Mouse (Mus musculus) gastrocnemius, adult 2 months (tissue): ENCODE data around the gene Cers1. TPM values are rescaled to one million over a fixed set of nuclear protein-coding genes. Genes with fewer than 3 reads are reported as not detected.

Experiments used
- DNase-seq: peaks from one replicate; pipeline ENCODE4 v3.0.0; 2022
- H3K27ac ChIP-seq: fragments of 200-600 bp; 2 replicates; pipeline ENCODE4 v1.8.1; 2022; ENCODE audit warnings: mild to moderate bottlenecking
- H3K4me3 ChIP-seq: fragments of 200-600 bp; 2 replicates; pipeline ENCODE4 v1.8.1; 2022; ENCODE audit warnings: mild to moderate bottlenecking, moderate library complexity
- CTCF ChIP-seq: fragments of 200-600 bp; IDR thresholded peaks from 2 replicates; pipeline ENCODE4 v1.8.1; 2022; ENCODE audit warnings: antibody characterized with exemption, mild to moderate bottlenecking, moderate library complexity
- intact Hi-C: fragments of 180-260 bp; cut with DNase I; formaldehyde crosslinking; loops from one replicate; pipeline ENCODE4 v1.15.1; 2025
- total RNA-seq, 2 experiments: library from RNA; stranded (reverse); gene quantifications; 2 replicates each; pipeline ENCODE4 v1.2.3; 2021

The Cers1 gene
- total RNA-seq, 2 experiments from 2014 or later, result 14.0 to 23.3 TPM

DNA sequence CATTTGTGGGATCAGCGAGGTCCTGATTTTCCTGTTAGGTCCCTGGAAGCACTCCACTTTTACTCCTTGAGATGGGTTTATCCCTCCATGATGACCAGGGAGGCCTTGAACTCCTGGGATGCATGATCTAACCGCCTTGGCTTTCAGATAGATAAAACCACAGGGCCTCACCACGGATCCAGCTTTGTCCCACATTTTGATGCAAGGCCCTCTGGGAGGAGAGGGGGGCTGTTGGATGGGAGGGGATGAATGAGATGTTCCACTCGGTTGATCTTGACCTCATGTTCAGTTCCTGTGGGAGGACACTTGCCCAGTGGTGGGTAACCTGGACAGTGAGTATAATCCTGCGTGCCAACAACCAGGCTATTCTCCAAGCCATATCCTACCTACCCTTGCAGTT lies 31.2 kb upstream of the Cers1 start:
- TF ChIP-seq CTCF, result no peak
- Histone ChIP-seq H3K27ac (no peak overlapping the region), H3K4me3 (no peak overlapping the region)
- intact Hi-C loops, result no loop called here
- no peak for DNase-seq

DNA sequence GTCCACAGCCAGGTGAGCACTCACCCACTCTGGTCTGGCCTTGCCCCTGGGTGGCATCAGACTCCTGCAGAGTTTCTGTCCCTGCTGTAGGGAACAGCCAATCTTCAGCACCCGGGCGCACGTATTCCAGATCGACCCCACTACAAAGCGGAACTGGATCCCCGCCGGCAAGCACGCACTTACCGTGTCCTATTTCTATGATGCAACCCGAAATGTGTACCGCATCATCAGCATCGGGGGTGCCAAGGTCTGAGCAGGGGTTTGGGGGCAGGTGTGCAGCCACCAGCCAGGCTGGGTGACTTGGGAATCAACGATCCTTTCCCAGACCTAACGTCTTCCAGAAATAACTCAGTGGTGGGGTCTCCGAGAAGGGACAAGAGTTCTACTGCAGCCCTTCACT lies 30.3 kb upstream of the Cers1 start:
- intact Hi-C loops, result no loop called here
- TF ChIP-seq CTCF, result no peak
- Histone ChIP-seq H3K4me3 (no peak overlapping the region), H3K27ac (no peak overlapping the region)
- DNase-seq, result no peak

DNA sequence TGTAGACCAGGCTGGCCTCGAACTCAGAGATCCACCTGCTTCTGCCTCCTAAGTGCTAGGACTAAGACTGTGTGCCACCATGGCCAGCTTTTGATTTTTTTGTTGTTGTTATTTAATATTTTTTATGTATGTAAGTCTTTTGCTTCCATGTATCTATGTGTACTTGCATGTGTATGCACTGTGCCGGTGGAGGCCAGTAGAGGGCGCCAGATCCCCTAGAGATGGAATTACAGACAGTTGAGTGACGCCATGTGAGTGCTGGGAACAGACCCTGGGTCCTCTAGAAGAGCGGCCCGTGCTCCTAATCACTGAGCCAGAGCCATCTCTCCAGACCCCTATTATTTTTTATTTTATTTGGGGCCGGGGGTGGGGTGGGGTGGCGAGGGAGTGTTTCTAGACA lies 28.8 kb upstream of the Cers1 start:
- DNase-seq, result no peak
- H3K4me3 ChIP-seq, result no peak overlapping the region
- no peak overlapping the region for H3K27ac ChIP-seq
- TF ChIP-seq CTCF, result peak; percentile 49
- intact Hi-C loops, result no loop called here

DNA sequence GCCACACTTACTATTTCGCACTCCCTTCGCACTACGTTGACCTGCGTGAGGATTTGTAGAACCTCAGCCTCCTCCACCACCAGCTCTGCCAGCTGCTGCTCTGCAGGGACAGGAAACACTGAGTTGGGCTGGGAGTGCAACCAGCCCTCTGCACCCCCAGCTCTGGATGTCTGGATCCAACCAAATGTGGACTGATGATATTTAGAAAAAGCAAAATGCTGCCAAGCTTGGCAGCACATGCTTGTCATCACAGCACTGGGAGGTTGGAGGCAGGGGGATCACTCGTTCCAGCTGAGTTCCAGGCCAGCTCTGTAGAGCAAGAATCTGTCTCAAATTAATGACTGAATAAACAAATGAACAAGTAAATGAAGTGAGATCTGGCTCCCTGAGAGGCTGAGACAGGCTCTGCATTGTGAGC lies 21.6 kb upstream of the Cers1 start:
- TF ChIP-seq CTCF, result no peak
- Histone ChIP-seq H3K27ac (no peak overlapping the region), H3K4me3 (no peak overlapping the region)
- intact Hi-C loops, result no loop called here
- no peak for DNase-seq

DNA sequence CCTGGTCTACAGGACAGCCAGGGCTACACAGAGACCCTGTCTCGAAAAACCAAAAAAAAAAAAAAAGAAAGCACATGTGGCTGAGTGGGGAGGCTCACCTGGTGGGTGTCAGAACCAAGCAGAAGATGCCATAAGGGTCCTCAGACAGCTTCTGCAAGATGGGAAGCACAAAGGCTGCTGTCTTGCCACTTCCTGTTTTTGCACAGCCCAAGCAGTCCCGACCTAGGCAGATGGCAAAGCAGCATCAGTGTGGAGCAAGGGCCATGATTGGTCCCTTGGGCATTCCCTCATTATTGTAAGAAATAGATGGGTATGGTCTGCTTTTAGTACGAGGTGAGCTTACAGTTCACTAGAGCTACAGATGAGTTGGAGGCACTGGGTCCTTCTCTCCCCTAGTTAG lies 14.7 kb upstream of the Cers1 start:
- intact Hi-C loops, result no loop called here
- Histone ChIP-seq H3K4me3 (peak overlapping the region; percentile 93; the same call in 1 of the 2 replicates), H3K27ac (no peak overlapping the region)
- DNase-seq, result no peak
- TF ChIP-seq CTCF, result no peak

DNA sequence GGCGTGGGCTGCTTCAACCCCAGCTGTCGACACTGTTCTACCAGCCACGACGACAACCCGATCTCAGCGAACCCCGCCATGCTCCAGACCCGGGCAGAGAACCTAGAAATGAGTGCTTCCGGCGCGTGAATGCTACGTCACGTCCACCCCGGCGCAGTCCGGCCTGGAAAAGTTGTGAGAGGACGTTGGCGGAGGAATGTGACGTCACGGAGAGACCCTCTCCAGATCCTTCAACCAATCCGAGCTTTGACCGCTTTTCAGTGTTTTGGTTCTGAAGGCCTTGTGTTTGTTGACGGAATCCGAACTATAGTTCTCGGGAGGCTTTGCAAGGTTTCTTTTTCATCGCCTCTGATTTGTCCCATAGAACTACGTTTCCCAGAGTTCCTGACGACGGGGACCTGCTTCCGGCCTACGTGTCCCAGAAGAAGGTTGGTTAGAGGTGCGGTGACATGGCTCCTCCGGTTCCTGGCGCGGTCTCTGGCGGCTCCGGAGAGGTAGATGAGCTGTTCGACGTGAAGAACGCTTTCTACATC lies 13.2 kb upstream of the Cers1 start, which contains the start of the genes Ddx49 and Cope:
TSS of gene Ddx49 (minus strand) at position 132 of the 533 bp plus-strand sequence.
TSS of gene Cope (plus strand) at position 161 of the 533 bp plus-strand sequence.
- peak within 1 kb of the TSS; percentile 94 for H3K27ac ChIP-seq
- peak within 1 kb of the TSS; percentile 93 for H3K4me3 ChIP-seq
- DNase-seq, result peak; percentile 95
- TF ChIP-seq CTCF, result no peak
- intact Hi-C loops, result no loop called here

DNA sequence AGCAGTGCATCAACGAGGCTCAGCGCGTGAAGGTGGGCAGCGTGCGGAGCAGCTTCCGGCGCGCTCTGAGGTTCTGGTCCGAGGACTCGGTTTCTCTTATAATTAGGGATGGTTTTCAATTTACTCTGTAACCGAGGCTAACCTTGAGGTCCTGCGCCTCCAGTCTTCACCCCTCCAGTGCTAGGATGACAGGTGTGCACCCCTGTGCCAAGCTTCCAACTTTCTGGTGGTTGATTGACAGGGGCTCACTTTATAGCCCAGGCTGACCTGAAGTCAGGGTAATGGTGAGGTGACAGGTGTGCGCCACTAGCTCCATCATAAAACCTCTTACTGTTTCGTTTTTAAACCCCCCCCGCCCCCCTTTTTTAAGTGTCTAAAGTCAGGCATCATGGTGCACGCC lies 12.7 kb upstream of the Cers1 start:
- peak overlapping the region; percentile 94 for H3K27ac ChIP-seq
- no peak for TF ChIP-seq CTCF
- DNase-seq, result no peak
- intact Hi-C loops, result no loop called here
- peak overlapping the region; percentile 93 for H3K4me3 ChIP-seq

DNA sequence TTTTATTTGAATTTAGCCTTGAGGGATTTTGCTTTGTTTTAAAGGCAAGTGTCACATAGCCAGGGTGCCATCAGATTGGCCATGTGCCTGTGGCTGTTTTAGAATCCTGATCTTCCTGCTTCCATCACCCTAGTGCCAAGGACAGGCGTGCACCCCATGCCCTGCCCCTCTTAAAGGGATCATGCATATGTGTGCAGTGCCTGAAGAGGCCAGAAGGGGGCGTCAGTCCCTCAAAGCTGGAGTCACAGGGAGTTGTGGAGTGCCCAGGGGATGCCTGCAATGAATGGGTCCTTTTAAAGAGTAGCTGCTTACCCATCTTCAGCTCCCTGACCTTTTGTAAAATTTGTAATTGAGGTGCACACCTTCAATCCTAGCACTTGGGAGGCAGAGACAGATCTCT lies 6.3 kb upstream of the Cers1 start:
- TF ChIP-seq CTCF, result peak; percentile 75
- Histone ChIP-seq H3K4me3 (no peak overlapping the region), H3K27ac (no peak overlapping the region)
- intact Hi-C loops, result no loop called here
- DNase-seq, result peak; percentile 66

DNA sequence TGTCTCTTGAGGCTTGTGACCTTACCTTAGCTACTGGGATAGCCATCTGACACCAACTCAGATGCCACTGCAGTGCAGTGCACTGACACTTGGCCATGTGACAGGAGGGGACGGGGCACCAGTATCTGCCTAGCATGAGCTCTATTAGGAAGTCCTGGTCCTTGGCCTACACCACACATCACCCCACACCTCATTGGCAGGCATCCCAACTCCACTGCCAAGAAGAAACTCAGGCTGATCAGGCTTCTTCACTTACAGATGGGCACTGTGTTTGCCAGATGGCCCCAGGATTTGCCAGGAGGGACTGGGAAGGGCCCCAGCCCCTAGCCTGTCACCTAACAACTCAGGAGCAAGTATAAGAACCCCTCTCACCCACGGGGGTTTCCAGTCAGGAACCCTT lies 2.2 kb upstream of the Cers1 start:
- H3K4me3 ChIP-seq, result no peak overlapping the region
- intact Hi-C loops, result no loop called here
- H3K27ac ChIP-seq, result peak overlapping the region; percentile 95
- DNase-seq, result peak; percentile 95
- no peak for TF ChIP-seq CTCF

DNA sequence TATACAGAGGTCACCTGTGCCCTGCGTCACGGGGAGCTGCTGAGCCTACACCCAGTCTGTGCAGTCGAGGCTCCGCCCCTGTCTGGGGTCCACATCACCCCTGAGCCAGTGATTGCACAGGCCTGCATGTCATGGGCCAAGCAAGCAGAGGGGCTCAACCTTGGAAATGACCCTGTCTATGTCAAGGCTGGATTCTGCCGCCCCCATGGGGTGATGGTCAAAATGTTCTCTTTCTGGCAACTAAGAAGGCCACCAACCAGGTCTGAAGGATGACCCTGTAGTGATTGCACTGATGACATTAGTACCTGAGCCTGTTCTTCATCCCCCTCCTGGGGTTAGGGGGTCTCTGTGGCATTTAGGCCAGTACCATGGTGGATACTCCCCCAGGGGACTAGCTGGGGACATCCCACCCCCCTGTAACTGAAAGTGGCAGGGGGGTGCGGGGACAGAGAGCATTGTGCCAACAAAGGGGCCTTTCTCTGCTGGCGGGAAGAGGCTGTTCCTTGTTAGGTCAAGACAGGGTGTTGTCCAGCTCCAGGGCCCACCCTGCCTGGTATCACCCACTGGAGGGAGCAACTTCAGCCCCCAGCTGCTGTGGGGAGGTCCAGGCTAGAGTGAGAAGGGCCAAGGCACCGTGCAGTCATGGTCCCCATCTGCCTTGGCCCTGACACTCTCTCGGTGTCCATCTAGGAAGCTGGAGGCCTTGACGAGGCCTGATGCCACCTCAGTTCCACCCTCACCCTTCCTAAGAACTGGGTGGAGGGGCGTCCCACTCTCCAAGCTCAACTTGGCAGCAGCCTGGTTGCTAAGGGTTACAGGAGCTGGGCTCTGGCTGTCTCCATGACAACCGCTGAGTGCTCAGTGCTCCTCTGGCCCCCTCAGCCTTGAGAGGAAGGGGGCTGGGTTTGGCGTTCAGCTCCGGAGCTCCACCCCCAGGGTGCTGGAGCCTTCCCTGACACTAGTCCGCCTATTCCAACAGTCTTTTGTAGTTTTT lies 1.2 kb downstream of the Cers1 start:
- Histone ChIP-seq H3K27ac (peak overlapping the region; percentile 95), H3K4me3 (peak overlapping the region; percentile 82)
- no peak for TF ChIP-seq CTCF
- intact Hi-C loops, result no loop called here
- peak; percentile 78 for DNase-seq

DNA sequence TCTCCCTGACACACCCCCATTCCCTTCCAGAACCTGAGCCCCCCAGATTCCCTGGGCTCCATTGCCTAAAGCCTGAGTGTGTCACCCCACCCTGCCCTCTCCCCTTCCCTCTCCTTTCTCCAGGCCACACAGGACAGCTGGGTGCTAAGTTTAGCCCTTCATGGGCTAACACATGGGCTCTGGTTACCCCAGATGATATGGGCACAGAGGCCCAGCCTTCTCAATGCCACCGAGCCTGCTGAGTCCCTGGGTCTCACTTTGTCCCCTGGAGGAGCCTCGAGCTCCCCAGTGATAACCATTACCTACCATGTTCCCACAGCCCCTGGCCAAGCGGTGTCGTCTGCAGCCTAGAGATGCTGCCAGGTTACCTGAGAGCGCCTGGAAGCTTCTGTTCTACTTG lies 2.3 kb downstream of the Cers1 start:
- TF ChIP-seq CTCF, result no peak
- intact Hi-C loops, result no loop called here
- peak; percentile 84 for DNase-seq
- peak overlapping the region; percentile 82 for H3K4me3 ChIP-seq
- peak overlapping the region; percentile 95 for H3K27ac ChIP-seq

DNA sequence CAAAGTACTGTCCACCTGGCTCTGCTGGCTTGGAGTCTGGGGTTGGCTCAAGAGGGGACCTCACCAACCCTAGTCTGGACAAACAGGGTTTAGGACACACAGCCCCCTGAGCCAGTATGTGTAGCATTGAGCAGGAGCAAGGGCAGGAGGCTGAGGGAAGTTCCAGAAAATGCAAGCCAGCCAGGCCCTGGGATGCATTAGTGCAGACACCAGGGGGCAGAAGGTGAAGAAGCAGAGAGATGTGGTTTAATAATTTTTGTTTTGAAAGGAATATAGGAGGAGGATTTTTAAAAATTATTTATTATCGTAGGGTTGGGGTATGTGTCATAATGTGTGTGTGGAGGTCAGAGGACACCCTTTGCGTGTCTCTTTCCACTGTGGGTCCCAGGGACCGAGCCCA lies 8.1 kb downstream of the Cers1 start:
- DNase-seq, result no peak
- intact Hi-C loops, result no loop called here
- Histone ChIP-seq H3K27ac (no peak overlapping the region), H3K4me3 (no peak overlapping the region)
- TF ChIP-seq CTCF, result peak; percentile 12; the same call in 1 of the 2 replicates

DNA sequence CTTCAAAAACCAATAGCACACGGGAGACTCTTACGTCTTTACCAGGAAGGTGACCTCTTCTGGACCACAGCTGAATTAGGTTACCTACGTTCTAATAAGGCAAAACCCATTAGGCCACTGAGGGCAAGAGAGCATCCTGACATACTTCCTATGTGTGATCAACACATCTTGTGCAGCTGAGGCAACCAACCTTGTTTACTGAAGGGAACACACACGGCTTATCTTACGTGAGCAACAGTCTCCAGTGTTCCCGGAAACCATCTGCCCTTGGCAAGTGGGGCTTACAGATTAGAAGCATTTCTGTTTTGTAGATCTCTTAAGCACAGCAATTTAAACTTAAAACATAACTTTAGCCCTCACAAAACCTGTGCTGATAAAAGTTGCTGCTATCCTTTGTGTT lies 11.9 kb downstream of the Cers1 start:
- no peak overlapping the region for H3K4me3 ChIP-seq
- intact Hi-C loops, result no loop called here

More for the DNA sequence above, 11.9 kb downstream of the Cers1 start:
- DNase-seq, result no peak
- H3K27ac ChIP-seq, result no peak overlapping the region
- TF ChIP-seq CTCF, result no peak
